Mouse (Mus musculus) C2C12 (cell line): ENCODE results near the gene Cttnbp2.

Experiments
- CEBPB ChIP-seq: IDR thresholded peaks from one replicate; pipeline ENCODE4 v1.6.1; 2011; ENCODE audit warnings: low read depth, mild to moderate bottlenecking, control low read depth, moderate library complexity
- CTCF ChIP-seq: IDR thresholded peaks from one replicate; pipeline ENCODE4 v1.5.1; 2011; ENCODE audit not compliant: control insufficient read depth, insufficient read depth, insufficient read length
- FOSL1 ChIP-seq: IDR thresholded peaks from one replicate; pipeline ENCODE4 v1.8.0; 2011; ENCODE audit warnings: mild to moderate bottlenecking, low read length; ENCODE audit not compliant: poor library complexity, insufficient read depth, severe bottlenecking
- MAX ChIP-seq: IDR thresholded peaks from one replicate; pipeline ENCODE4 v1.6.1; 2011; ENCODE audit warnings: mild to moderate bottlenecking, control low read depth
- MYOD1 ChIP-seq: IDR thresholded peaks from one replicate; pipeline ENCODE4 v1.6.1; 2011; ENCODE audit warnings: low read depth; ENCODE audit not compliant: control insufficient read depth, insufficient read length
- MYOG ChIP-seq: IDR thresholded peaks from one replicate; pipeline ENCODE4 v1.6.1; 2011; ENCODE audit not compliant: control insufficient read depth, insufficient read length; ENCODE audit errors: extremely low read depth
- USF1 ChIP-seq: IDR thresholded peaks from one replicate; pipeline ENCODE4 v1.6.1; 2011; ENCODE audit warnings: low read depth, mild to moderate bottlenecking, control low read depth, moderate library complexity

GRCm38 (mm10) chr6:18349153-18349858 is 165.3 kb downstream of the Cttnbp2 start:
- TF ChIP-seq CTCF (no peak), MYOD1 (peak; percentile 97), USF1 (peak; percentile 53), MAX (no peak), CEBPB (no peak), FOSL1 (peak; percentile 81), MYOG (no peak)
